Mouse (Mus musculus) kidney, postnatal 14 days (tissue): ENCODE data around the gene Wwc2.
"Not testable (repeated sequence)": the region's sequence is repeated elsewhere in the genome, so short reads cannot be mapped to it uniquely, and the experiment has no call there.

Source experiments
- DNase-seq: peaks from one replicate; pipeline ENCODE4 v3.0.0; 2022; ENCODE audit warnings: mixed read lengths

Gene Wwc2

DNA sequence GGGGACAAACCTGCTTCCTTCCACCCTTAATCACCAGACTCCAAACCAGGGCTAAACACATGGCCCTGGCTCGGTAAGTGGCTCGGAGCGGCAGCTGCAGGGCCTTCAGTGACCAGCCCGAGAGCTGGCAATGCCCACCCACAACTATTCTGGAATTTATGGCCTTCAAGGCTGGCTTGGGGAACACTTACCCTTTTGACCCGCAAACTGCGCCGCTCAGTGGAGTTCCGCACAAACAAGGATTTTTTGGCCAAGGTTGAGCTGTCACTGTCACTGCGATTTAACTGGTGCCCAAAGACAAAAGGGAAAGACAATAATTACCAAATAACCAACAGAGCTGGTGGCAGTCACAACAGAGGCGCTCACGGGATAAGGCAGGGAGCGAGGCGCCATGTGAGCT, 144.8 kb downstream of the Wwc2 start:
- no peak for DNase-seq

DNA sequence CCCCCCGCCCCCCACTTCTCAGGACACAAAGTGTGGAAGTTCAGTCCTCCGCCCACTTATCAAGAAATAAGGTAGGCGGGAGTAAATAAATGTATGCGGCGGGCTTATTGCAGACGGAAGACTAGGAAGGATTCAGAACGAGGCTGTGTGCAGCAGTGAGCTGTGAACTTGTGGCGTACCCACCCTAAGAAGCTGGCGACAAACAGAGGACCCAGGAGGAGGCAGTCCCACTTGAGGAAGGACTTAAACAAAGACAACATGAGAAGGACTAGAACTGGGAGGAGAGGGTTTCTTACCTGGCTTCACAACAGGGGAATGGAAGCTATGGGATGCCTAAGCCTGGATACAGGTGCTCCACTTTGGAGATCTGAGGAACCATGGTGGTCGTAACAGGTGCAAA, 147.1 kb downstream of the Wwc2 start:
- DNase-seq: no peak

DNA sequence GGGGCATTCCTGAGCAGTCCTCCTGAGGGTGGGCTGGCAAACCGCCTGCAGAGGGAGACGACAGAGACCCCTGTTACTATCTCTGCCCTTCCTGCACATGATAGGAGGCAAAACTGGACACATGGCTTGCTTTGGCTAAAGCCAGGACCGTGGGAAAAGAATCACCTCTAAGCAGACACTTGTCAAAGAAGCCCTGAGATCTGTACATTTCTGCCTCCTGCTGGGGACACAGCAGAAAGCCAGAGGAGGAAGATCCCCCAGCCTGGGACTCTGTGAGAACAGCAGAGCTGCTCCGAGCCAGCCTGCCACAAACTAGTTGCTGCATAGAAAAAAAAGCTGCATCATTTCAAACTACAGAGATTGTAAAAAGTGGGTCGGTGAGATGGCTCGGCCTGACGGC, 147.7 kb downstream of the Wwc2 start:
- DNase-seq: no peak

DNA sequence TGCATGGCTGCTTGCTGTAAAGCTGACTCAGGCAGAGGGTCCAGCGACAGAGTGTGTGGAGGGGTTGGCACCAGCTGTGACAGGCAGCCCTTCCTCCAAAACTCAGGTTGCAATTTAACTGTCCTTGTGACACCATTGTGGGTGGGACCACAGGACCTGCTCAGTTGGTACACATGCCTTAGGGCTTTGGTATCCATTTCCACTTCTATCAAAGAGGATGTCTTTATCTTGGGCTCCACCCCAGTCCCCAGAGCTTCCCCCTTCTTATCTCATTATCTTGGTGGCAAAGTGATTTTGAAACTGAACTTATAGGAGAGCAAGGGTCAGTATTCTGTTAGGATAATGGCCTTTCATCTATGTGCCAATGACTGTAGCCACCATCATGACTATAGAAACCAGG, 156.8 kb downstream of the Wwc2 start:
- no peak for DNase-seq

DNA sequence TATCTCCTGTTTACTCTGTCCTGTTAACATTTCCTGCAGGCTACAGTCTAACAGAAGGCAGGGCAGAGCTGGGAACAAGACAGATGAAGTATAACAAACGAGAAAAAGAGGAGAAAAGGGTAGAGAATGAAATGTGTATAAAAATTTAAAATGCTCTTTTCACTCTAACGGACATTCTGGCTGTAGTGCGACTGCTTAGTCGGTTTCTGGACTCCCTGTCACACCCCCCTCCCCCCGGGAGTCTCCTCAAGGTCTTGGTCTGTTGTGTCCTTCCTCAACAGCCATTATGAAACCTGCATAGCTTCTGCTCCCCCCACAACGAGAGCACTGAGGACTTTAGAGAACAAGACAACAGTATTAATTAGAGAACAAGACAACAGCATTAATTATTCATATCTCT, 158.1 kb downstream of the Wwc2 start:
- DNase-seq: no peak

DNA sequence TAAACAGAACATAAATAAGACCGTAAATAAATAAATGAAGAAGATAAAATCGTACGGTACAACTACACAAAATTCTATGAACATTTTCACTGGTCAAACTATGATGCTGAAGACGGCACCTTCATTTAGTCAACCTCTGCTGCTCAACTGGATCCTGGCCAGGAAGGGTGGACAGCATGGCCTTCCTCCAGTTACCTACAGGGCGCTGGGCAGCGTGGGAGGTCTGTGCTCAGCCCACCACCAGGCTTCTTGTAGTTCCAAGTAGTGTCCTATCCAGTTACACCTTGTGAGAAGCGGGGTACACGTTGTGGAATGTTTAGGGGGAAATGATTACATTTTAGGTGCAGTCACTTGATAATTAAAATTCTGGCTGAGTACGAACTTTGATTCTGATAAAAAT, 163.8 kb downstream of the Wwc2 start:
- DNase-seq: no peak

DNA sequence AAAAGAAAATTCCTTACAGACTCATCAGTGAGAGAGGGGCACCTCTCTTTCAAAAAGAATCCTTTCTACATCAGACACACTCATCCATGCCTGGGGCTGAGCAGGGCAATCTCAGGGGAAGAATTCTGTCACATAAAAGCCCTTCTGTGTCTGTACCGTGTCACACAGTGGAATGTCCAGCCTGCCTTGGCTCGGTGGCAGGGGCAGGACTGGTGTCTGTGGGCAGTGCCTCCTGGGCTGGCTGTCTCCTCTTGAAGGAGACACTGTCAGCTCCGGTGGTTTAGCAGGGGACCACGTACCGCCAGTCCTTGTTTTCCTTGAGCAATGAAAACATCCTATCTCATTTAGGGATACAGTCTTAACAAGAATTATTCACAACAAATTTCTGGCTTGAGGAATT, 165.1 kb downstream of the Wwc2 start:
- DNase-seq: no peak

DNA sequence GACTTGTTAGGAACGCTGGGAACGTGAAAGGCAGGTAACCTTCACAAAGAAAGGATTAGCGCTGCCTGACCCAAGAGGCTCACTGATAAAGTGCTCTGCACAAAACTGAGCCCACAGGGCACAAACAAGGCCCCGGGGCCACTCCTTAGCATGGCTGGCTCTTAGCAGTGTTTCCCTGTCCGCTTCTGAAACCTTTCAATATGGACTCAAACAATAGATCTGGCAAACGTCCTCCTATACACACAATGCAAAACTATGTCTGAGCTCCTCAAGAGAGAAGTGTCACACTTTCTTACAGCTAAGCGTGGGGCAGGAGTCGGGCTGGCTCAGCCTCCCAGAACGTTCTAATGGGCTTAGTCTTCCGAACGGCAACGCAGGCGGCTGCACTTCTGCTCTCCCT, 166.5 kb downstream of the Wwc2 start, which contains the start of gene Cldn22:
Gene Cldn22 (plus strand): TSS at position 301 of the 400 bp plus-strand sequence.
- no peak for DNase-seq

DNA sequence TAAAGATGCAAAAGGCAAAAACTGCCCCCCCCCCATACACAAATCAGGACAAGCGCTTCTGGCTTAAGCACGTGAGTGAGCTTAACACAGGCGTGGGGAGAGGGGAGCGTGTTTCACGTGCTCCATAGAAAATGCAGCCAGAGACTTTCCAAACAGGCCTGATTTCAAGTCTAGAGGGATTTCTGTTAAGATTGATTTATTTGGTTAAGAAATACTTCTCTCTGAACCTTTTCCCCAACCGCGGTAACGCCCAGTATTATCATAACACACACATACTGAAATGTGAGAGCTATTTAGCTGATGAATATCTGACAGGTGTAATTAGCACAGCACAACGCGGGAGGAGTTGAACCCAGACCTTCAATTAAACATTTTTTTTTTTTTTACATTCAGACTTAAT, 166.9 kb downstream of the Wwc2 start:
- DNase-seq: no peak

DNA sequence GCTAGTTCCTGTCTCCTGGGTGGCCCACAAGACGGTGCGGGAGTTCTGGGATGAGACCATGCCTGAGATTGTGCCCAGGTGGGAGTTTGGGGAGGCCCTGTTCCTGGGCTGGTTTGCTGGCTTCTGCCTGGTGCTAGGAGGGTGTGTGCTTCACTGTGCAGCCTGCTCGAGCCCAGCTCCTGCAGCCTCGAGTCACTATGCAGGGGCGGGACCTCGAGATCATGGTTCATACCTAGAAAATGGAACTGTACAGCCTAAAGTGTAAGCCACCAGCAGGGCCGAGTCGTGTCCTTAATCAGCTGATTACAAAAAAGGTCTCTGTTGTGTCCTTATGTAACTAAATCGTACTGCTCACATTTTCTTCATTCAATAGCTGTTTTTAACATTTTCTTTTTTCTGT, 168.2 kb downstream of the Wwc2 start:
- not testable (repeated sequence) for DNase-seq

DNA sequence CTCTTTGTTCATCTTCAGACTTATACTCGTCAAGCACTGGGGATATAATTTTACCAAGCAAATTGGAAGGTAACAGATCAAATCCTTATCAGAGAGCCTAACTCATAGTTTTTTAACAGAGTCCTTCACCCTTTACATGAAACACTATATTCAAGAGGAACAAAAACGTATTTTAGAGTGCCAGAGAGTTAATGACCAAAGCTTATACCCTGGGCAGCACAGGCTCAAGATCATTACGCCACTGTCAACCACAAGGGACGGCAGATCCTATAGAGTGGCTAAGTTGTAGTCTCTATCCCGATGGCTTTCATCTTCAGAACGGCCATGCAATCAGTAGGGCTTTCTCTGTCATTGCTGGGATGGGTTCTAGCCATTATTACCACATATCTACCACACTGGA, 168.9 kb downstream of the Wwc2 start, which contains the start of gene Cldn24:
Gene Cldn24 (plus strand): TSS at position 301 of the 400 bp plus-strand sequence.
- no peak for DNase-seq

DNA sequence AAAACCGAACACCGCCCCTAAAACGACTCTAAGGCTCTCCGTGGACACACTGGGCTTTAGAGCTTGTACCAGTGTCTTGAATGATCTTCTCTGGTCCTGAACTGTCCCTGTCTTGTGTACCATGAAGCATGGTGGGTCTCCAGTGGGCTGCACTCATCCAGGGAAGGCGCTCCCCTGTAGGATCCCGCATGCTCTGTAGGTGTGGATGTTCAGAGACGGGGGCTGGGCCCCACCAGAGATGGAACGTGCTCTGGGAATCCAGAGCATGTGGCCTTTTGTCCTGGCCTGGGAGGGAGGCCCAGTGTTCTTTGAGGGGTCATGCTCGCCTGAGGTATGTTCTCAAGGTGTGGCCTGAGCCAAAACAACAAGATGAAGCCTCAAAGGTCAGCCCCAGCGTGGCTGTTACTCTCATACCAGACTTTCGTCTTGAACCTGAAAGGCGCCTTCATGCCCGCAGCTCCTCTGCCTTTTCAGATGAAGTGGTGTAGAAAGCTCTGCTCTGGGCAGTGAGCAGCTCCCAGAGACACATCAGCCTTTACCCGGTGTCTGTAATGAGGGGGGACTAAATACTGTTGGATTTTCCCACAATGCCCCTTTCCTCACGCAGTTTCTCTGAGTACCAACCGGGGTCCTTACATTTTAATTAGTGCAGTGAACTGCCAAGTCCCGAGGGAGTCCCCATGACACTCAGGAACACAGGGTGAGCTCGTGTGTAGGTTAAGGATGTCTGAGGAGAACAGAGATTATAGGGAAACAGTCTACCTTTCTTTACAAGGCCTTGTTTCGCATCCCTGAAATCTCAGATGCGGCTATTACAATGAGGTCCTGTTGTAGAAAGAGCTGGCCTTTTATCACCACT, 169.6 kb downstream of the Wwc2 start:
- peak; percentile 34 for DNase-seq

DNA sequence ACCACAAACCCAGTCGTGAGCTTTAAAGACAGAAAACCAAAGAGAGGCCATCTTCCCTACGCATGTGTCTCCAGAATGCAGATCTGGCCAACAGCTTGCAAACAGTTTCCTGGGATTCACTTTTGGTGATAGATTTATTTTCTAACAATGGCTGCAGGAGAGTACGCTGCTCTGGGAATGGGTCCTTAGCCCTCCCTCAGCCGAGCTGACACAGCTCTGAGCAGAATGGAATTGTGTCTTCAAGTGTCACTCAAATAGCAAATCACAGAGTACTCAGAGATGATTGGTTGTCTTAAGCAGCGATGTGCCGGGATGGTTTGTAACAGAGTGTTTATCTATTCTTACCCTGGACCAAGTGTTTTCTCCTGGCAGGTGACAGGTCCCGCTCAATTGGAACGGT, 171.7 kb downstream of the Wwc2 start:
- no peak for DNase-seq

DNA sequence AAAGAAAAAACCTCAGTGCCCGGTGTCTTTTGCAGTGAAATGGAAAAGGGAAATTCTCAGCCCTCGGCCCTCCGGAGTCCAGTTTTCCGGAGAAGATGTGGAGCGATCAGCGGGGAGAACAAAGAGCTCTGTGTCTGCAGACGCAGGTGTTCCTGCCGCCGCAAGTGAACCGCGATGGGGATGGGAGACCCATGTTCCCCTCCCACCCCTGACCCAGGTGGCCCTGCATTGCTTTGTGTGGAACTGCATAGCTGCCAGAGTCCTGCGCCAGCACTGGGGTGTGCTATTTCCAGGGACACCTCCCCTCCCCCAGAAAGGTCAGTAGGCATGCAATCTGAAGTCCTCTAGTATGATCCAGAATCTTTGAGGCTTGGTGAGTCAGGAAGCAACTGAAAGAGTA, 179.5 kb downstream of the Wwc2 start:
- no peak for DNase-seq

DNA sequence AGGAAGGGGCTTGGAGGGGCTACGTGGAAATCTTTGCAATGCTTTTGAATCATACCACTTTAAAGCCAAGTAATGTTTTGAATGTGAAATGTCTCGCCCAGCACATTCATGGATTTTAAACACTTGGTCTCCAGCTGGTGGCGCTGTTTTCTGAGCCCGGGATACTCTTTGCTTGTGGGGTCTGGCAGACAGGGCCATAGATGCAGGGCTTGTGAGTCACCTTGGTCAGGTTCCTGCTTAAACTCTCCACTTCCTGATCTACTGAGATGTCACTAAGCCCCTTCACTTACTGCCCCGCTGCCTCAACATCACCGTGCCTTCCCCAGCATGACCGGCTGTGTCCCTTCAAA, 180.1 kb downstream of the Wwc2 start:
- DNase-seq: no peak

DNA sequence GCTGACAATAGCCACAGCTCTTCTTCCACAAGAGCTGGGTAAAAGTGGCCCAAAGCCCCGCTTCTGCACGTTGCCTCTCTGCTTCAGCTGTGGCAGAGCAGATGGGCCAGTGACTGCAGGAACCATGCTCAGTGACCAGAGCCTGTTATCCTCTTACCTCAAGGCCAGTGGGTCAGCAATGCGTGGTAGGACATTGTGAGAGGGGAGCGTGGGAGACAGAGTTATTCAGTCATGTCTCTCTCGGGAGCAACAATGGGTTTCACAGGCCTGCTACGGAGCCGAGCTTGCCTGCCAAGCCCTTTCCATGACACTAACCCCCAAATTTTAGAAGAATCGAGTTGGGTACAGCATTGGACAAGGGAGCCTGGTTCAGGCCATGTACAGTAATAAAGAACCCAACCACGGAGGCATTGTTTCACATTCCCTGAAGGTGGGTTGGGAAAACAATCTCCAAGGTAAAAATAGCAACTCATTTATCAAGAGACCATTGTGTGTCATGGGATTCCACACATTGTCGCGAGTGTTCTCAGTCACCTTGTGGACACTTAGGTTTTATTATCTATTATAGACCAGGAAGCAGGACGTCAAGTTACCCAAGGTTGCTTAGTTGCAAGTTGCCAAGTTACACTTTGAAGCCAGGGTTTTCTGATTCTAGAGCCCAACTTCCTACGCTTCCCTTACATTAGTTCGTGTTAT, 180.6 kb downstream of the Wwc2 start:
- no peak for DNase-seq

DNA sequence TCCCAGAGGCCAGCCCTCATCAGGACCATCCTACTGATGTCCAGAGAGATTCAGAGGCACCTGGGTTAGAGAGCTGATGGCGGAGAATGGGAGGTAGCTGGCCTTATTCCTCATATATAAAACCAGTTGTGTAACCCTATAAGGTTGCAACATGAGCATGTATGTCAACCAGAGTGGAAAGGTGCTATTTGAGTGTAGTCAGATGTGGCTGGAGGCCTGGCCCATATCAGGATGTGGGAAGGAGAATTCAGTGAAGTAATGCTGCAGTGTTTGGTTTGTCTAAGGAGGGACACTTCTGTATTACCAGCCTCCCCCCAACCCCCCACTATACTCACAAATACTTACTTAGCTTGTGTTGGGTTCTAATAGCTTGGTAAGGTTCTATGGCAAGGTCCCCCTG, 186.5 kb downstream of the Wwc2 start:
- DNase-seq: no peak

DNA sequence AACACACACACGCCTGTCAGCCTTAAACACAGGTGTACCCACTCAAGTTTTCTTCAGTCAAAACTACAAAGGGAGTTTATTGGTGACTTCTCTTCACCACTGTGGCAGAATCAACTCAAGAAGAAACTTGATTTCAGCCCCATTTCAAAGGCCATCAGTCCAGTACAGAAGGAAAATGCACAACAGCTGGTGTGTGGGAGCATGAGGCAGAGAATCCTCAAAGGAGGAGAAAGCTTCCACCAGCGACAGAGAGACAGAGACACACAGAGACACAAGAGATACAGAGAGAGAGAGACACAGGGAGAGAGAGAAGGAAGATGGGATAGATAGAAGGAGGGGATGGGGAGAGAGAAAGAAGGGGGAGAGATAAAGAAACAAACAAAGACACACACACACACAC, 188.4 kb downstream of the Wwc2 start:
- no peak for DNase-seq

DNA sequence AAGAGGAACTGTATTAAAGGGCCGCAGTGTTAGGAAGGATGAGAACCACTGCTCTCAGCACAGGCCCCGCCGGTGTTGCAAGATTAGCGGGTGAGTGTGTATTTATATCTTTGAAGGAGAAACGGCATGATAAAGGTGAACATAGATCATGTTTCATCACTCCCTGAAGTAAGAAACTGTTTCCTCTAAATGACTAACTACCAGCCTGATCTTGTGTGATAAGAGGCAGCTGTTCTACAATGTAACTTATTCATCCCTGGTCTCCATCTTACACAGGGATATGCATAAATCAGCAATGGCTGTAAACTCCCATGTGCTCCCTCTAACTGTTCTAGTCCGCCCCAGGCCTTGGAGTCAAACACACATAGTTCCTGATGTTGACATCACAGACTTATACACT, 191.3 kb downstream of the Wwc2 start:
- no peak for DNase-seq

DNA sequence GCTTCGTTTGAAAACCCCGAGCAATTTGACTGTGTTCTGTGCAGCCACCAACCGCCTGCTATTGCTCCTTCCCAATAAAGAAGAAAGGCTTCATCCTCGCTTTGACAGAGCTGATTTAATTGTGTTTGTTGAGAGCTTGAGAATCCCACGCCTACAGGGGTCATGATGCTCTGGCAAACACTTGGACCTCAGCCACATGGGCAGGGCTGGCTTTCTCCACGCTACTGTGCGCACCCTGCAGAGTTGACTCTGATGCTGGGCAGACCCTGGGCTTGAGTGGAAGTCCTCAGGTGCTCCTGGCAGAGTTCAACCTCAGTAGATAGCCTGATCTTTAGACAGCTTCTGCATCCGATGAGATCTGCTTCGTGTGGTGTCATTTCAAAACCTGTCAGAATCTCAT, 198.7 kb downstream of the Wwc2 start:
- DNase-seq: no peak

DNA sequence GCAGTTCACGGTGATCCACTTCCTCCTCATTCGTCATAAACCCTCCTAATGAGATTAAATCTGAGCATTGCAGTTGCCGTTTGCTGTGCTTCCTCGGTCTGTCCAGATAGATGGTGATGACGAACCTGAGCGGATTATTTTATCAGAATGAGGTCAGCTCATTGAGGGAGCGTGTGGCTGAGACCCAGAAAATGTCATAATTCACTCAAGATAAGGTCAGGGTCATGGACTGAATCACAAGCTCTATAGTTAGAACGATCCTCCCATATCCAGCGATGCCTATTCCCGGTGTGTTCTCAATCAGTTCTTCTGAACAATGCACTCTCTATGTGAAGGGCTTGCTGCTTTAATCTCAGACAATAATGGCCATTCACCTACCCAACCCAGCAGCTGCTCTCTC, 203.0 kb downstream of the Wwc2 start:
- no peak for DNase-seq

DNA sequence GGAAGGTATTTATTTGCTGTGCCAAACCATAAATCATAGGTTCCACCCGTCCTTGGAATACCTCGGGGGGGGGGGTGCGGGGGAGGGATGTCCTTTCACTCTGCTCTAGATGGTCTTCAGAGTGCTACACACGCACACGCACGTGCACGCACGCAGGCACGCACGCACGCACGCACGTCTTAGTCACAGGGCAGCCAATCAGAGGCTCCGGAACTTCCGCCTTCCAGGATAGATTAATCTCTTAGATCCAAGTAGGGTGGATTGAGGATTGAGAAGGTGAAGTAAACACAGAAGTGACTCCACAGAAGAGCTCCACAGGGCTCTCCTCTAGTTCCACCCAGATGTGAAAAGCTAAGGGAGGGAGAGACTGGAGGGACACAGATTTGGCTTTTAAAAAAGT, 204.4 kb downstream of the Wwc2 start:
- DNase-seq: no peak

DNA sequence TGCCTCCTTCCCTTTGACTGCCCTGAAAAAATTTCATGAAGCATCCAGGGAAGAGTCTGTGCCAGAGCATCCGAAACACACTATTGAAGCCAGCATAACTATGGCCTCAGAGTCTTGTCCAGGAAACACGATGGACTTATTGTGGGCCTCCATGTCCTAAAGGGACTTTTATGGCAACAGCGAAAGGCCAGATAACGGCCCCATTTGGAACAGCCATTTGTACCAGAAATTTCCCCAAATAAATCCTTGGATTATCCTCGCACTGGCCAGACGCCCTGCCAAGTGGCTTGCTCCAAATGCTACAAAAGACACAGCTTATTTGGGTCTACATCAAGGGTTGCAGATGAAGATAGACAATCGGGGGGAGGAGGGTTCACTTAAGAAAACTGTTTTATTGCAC, 206.3 kb downstream of the Wwc2 start:
- no peak for DNase-seq

DNA sequence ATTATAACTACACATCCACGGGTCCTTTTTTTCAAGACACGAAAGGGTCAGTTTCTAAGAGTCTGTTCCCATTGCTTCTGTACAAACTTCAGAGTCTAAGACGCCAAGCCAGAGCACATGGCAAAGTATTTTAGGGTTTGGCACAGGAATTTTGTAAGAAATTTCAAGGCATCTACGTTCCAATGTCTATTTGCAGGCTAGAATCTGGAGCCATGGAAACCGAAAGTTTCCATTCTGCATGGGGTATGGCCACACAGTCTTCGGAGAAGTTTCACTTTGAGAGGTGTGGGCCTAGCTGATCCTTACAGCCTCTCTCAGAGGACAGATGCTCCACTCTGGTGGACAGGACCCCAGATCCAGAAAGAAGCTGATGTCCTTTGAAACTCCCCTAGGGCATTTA, 206.8 kb downstream of the Wwc2 start:
- DNase-seq: no peak

DNA sequence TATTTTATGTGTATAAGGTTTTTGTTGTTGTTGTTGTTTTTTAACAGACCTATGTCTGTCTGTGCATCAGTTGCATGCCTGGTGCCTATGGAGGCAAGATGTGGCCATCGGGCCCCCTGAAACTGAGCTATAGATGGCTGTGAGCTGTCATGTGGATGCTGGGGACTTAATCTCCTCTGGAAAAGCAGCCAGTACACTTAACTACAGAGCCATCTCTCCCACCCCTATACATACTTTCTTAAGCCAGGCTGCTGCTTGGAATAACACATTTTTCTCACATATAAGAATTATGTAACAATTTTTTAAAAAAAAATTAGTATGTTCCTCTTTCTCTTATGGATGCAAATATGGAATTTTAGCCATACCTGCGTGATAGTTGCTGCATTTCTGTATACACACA, 207.2 kb downstream of the Wwc2 start:
- DNase-seq: no peak
